Mouse (Mus musculus) ES-Bruce4 (cell line): ENCODE data around the gene Fbxo24.

Source experiments
- CTCF ChIP-seq: IDR thresholded peaks from one replicate; pipeline ENCODE4 v1.8.1; 2011; ENCODE audit warnings: low read depth, low read length
- EP300 ChIP-seq: IDR thresholded peaks from 2 replicates; pipeline ENCODE4 v1.6.1; 2011; ENCODE audit warnings: low read depth, low read length; ENCODE audit not compliant: insufficient read depth
- POLR2A ChIP-seq: IDR thresholded peaks from one replicate; pipeline ENCODE4 v1.8.1; 2011; ENCODE audit warnings: low read length; ENCODE audit not compliant: insufficient read depth

GRCm38 (mm10) chr5:137645652-137646091, 16.9 kb upstream of the Fbxo24 start, which contains the start of gene Irs3:
- TF ChIP-seq CTCF: no peak
- TF ChIP-seq EP300: no peak
- TF ChIP-seq POLR2A: no peak
